Mouse (Mus musculus) heart, embryonic 11.5 days (tissue): Measurements from ENCODE around the gene Kcnb1. TPM values are rescaled to one million over a fixed set of nuclear protein-coding genes. Genes with fewer than 3 reads are reported as not detected.

Experiments used
- ATAC-seq: fragments of 200-750 bp; cut with Nextera tagmentation; replicated peaks from 2 replicates; pipeline ENCODE4 v1.8.0; 2017; ENCODE audit warnings: moderate library complexity; ENCODE audit not compliant: insufficient number of reproducible peaks, low FRiP score, low TSS enrichment
- H3K27ac ChIP-seq: fragments of 300-500 bp; sonication (generic); 2 replicates; pipeline ENCODE4 v1.5.1; 2014; ENCODE audit warnings: mild to moderate bottlenecking, low read depth, low read length
- H3K27me3 ChIP-seq: fragments of 300-500 bp; sonication (generic); 2 replicates; pipeline ENCODE4 v1.6.1; 2014; ENCODE audit warnings: mild to moderate bottlenecking, low read length, mixed read lengths; ENCODE audit not compliant: control insufficient read depth, insufficient read depth
- H3K36me3 ChIP-seq: fragments of 300-500 bp; sonication (generic); 2 replicates; pipeline ENCODE4 v1.6.1; 2014; ENCODE audit warnings: mild to moderate bottlenecking, low read length, moderate library complexity, mixed read lengths; ENCODE audit not compliant: control insufficient read depth, insufficient read depth
- H3K4me1 ChIP-seq: fragments of 300-500 bp; sonication (generic); 2 replicates; pipeline ENCODE4 v1.6.1; 2014; ENCODE audit warnings: low read length; ENCODE audit not compliant: control insufficient read depth, insufficient read depth
- H3K4me2 ChIP-seq: fragments of 300-500 bp; sonication (generic); 2 replicates; pipeline ENCODE4 v1.6.1; 2014; ENCODE audit warnings: mild to moderate bottlenecking, moderate library complexity
- H3K4me3 ChIP-seq: fragments of 300-500 bp; sonication (generic); 2 replicates; pipeline ENCODE4 v1.5.1; 2014; ENCODE audit warnings: low read depth, low read length
- H3K9ac ChIP-seq: fragments of 300-500 bp; sonication (generic); 2 replicates; pipeline ENCODE4 v1.6.1; 2014; ENCODE audit warnings: mild to moderate bottlenecking, low read depth, low read length, moderate library complexity
- H3K9me3 ChIP-seq: fragments of 300-500 bp; sonication (generic); replicated peaks from 2 replicates; pipeline ENCODE4 v1.6.1; 2016; ENCODE audit warnings: low read length; ENCODE audit not compliant: control insufficient read depth
- WGBS: fragments of 180-500 bp; shearing (Covaris S2); extraction: QIAGEN DNeasy Blood & Tissue Kit; methylation state at CpG from one replicate; pipeline ENCODE4 v1.1.7; 2014; ENCODE audit not compliant: insufficient replicate concordance; 5-methylcytosine and 5-hydroxymethylcytosine counted together
- polyA plus RNA-seq: library from polyadenylated mRNA; unstranded; fragments of >200 nt; fragmentation: Nextera tagmentation; extraction: Ambion mirVana; gene quantifications from 2 replicates; pipeline ENCODE4 v1.2.1, GENCODE M21; 2014

The Kcnb1 gene
- polyA plus RNA-seq, 1 experiment from 2014 or later: 0.16 TPM

DNA sequence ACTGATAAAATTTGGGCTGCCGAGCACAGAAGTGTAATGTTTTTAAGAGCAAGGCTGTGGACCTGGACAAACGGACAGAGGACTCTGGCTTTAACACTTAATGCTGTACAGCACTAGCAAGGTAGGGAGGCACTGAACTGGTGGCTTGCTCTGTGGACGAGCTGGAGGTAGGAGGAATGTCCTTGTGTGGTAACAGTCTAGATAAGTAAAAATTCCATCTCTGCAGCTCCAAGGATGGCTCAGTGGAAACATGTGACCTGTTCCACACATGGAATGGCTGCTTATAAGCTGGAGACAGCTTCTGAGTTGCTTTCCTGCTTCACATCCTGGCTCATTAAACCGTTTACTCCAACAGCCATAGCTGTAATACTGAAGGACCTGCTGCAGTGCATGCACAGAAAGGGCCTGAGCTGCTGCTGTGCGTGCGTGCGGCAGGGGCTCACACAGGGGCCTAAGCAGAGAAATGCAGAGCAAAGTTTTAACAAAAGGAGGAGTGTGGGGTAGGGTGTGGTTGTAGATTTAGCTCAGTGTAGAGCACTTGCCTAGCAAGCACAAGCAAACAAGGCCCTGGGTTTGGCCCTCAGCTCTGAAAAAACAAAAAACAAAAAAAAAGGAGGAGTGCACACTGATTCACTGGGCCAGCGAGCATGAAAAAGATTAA is 141.1 kb downstream of the Kcnb1 start:
- 65% methylated on average over 8 of the region's 8 CpGs for WGBS
- Histone ChIP-seq H3K9me3 (no peaks in the 10 kb centered on the region), H3K36me3 (peaks cover 39% of the 10 kb centered on the region), H3K27me3 (no peaks in the 10 kb centered on the region), H3K4me1 (peaks cover 11% of the 10 kb centered on the region), H3K4me3 (no peak overlapping the region), H3K27ac (peak overlapping the region; percentile 79), H3K9ac (peak overlapping the region; percentile 54), H3K4me2 (no peak overlapping the region)
- ATAC-seq: no peak

DNA sequence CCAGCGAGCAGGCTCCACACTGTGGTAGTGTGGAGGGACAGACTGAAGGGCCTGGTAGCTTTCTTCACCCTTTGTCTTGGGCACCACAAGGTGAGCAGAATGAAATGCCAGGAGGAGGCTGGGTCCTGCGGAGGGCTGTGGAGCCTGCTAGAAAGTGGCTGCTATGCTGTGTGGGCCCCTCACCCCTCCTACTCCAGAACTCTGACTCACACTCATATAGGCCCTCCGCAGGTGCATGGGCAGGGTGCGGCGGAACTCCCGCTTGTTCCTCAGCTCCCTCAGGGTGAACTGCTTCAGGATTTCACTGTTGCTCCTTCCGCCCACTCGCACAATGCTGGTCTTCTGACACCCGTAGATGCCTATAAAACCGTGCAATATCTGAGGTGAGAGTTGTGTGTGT is 141.7 kb downstream of the Kcnb1 start:
- Histone ChIP-seq H3K27ac (peak overlapping the region; percentile 79), H3K36me3 (peaks cover 39% of the 10 kb centered on the region), H3K27me3 (no peaks in the 10 kb centered on the region), H3K9me3 (no peaks in the 10 kb centered on the region), H3K9ac (peak overlapping the region; percentile 40; the same call in 1 of the 2 replicates), H3K4me3 (no peak overlapping the region), H3K4me2 (no peak overlapping the region), H3K4me1 (peaks cover 11% of the 10 kb centered on the region)
- 87% methylated on average over 10 of the region's 10 CpGs for WGBS
- no peak for ATAC-seq

Other genes starting within 250 kb of the Kcnb1 start
- 55.6 and 62.0 TPM in 2 replicates for gene Stau1, start 193.9 kb downstream of the Kcnb1 start, polyA plus RNA-seq
- 29.3 and 30.6 TPM in 2 replicates for gene Ddx27, start 175.0 kb downstream of the Kcnb1 start, polyA plus RNA-seq
- gene Znfx1, start 127.1 kb downstream of the Kcnb1 start, polyA plus RNA-seq: 6.3 and 6.7 TPM in 2 replicates
- gene Ptgis, start 50.4 kb upstream of the Kcnb1 start, polyA plus RNA-seq: 19.6 and 21.6 TPM in 2 replicates
- 16.1 and 24.5 TPM in 2 replicates for gene B4galt5, start 159.0 kb upstream of the Kcnb1 start, polyA plus RNA-seq
- gene Slc9a8, start 231.6 kb upstream of the Kcnb1 start, polyA plus RNA-seq: 19.9 and 21.6 TPM in 2 replicates